Mouse (Mus musculus): ENCODE measurements at regions not wholly inside any gene's neighbourhood (a gene's known extent, or its start where the extent isn't known, plus 50 kb on each side); places are given as distances from the start of the nearest gene placed in this dataset.

- TF ChIP-seq POLR2A (IDR thresholded peaks at IDR 0.05; ENCODE audit: low read depth, low read length) (no peak), CTCF (conservative IDR thresholded peaks at IDR 0.05; ENCODE audit: insufficient read depth, insufficient read length, low read depth, low read length) (no peak)
Observed at GRCm38 (mm10) chr4:105569671-105570070, 220.0 kb upstream of the Gm12728 start.
